Mouse (Mus musculus) lung, embryonic 16.5 days (tissue): ENCODE results near the gene Lage3. TPM values are rescaled to one million over a fixed set of nuclear protein-coding genes. Genes with fewer than 3 reads are reported as not detected.

Experiments
- ATAC-seq: fragments of 200-750 bp; cut with Nextera tagmentation; 2 replicates; pipeline ENCODE4 v1.8.0; 2017; ENCODE audit warnings: low read depth, mild to moderate bottlenecking, moderate library complexity
- H3K27ac ChIP-seq: fragments of 300-500 bp; sonication (generic); 2 replicates; pipeline ENCODE4 v1.5.1; 2014; ENCODE audit warnings: mild to moderate bottlenecking, control low read depth, low read length
- H3K27me3 ChIP-seq: fragments of 300-500 bp; sonication (generic); 2 replicates; pipeline ENCODE4 v1.6.1; 2014; ENCODE audit warnings: low read depth, low read length, mixed read lengths; ENCODE audit not compliant: control insufficient read depth, insufficient read depth
- H3K36me3 ChIP-seq: fragments of 300-500 bp; sonication (generic); 2 replicates; pipeline ENCODE4 v1.6.1; 2014; ENCODE audit warnings: low read length; ENCODE audit not compliant: control insufficient read depth, insufficient read depth
- H3K4me1 ChIP-seq: fragments of 300-500 bp; sonication (generic); replicated peaks from 2 replicates; pipeline ENCODE4 v1.6.1; 2014; ENCODE audit warnings: low read length, mixed read lengths; ENCODE audit not compliant: control insufficient read depth, insufficient read depth
- H3K4me2 ChIP-seq: fragments of 300-500 bp; sonication (generic); 2 replicates; pipeline ENCODE4 v1.6.1; 2014; ENCODE audit warnings: low read depth, low read length, control low read depth
- H3K4me3 ChIP-seq: fragments of 300-500 bp; sonication (generic); 2 replicates; pipeline ENCODE4 v1.5.1; 2014; ENCODE audit warnings: mild to moderate bottlenecking, low read length, control low read depth
- H3K9ac ChIP-seq: fragments of 300-500 bp; sonication (generic); 2 replicates; pipeline ENCODE4 v1.6.1; 2014; ENCODE audit warnings: low read length, control low read depth
- H3K9me3 ChIP-seq: fragments of 300-500 bp; sonication (generic); 2 replicates; pipeline ENCODE4 v1.6.1; 2016; ENCODE audit warnings: low read length; ENCODE audit not compliant: control insufficient read depth
- WGBS: fragments of 180-500 bp; shearing (Covaris S2); extraction: QIAGEN DNeasy Blood & Tissue Kit; methylation state at CpG from one replicate; pipeline ENCODE4 v1.1.7; 2014; 5-methylcytosine and 5-hydroxymethylcytosine counted together
- polyA plus RNA-seq: library from polyadenylated mRNA; unstranded; fragments of >200 nt; fragmentation: Nextera tagmentation; extraction: Ambion mirVana; gene quantifications from 2 replicates; pipeline ENCODE4 v1.2.1, GENCODE M21; 2015

The Lage3 gene
- polyA plus RNA-seq: 109 and 117 TPM in 2 replicates

GRCm38 (mm10) chrX:74353467-74353770, at the start of gene Lage3:
Gene Lage3, minus strand, starts transcription at chrX:74353618.
- peak within 1 kb of the TSS; percentile 36; the same call in 1 of the 2 replicates for H3K27ac ChIP-seq
- peak within 1 kb of the TSS; percentile 67 for H3K4me2 ChIP-seq
- WGBS: 2% methylated on average over 8 of the region's 22 CpGs
- H3K9me3 ChIP-seq: no peaks in the 10 kb centered on the region
- no peaks in the 10 kb centered on the region for H3K27me3 ChIP-seq
- H3K4me3 ChIP-seq: peak within 1 kb of the TSS; percentile 57
- H3K36me3 ChIP-seq: no peaks in the 10 kb centered on the region
- peak within 1 kb of the TSS; percentile 71 for H3K9ac ChIP-seq
- no peaks in the 10 kb centered on the region for H3K4me1 ChIP-seq
- ATAC-seq: peak; percentile 94

GRCm38 (mm10) chrX:74400136-74400535, 46.7 kb upstream of the Lage3 start:
- WGBS: 78% methylated on average over 3 of the region's 3 CpGs
- H3K9me3 ChIP-seq: no peaks in the 10 kb centered on the region
- no peaks in the 10 kb centered on the region for H3K36me3 ChIP-seq

GRCm38 (mm10) chrX:74392535-74393443, 39.4 kb upstream of the Lage3 start, which contains the start of the genes Fam3a and Ikbkg:
Gene Fam3a, minus strand, starts transcription at chrX:74393272.
Gene Ikbkg, plus strand, starts transcription at chrX:74393290.
- H3K36me3 ChIP-seq: no peaks in the 10 kb centered on the region
- H3K27me3 ChIP-seq: no peaks in the 10 kb centered on the region
- peak within 1 kb of the TSS; percentile 61 for H3K4me3 ChIP-seq
- H3K9ac ChIP-seq: peak within 1 kb of the TSS; percentile 83
- peak; percentile 100 for ATAC-seq
- H3K4me1 ChIP-seq: no peaks in the 10 kb centered on the region; the same call in 1 of the 2 replicates
- 19% methylated on average over 30 of the region's 30 CpGs for WGBS
- H3K9me3 ChIP-seq: no peaks in the 10 kb centered on the region
- peak within 1 kb of the TSS; percentile 67 for H3K4me2 ChIP-seq
- H3K27ac ChIP-seq: peak within 1 kb of the TSS; percentile 86

More at GRCm38 (mm10) chrX:74400136-74400535, 46.7 kb upstream of the Lage3 start:
- no peak overlapping the region for H3K27ac ChIP-seq
- no peak overlapping the region for H3K4me2 ChIP-seq
- H3K27me3 ChIP-seq: no peaks in the 10 kb centered on the region
- ATAC-seq: no peak
- H3K9ac ChIP-seq: no peak overlapping the region
- H3K4me1 ChIP-seq: no peaks in the 10 kb centered on the region
- no peak overlapping the region for H3K4me3 ChIP-seq

DNA sequence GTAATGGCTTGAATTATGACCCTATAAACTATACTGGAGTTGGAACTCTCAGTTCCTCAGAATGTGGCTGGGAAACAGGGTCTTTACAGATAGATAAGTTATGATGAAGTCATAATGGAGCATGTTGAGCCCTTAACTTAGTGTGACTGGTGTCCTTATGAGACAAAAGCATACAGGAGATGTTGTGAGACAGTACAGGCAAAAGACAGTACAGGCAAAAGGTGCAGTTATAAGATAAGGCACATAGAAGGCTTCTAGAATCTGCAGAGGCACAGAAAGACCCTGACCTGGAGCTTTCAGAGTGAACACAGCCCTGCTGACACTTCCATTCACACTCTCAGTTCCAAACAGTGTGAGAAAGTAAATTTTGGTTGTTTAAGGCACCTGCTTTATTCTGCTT, 34.7 kb upstream of the Lage3 start:
- H3K9ac ChIP-seq: no peak overlapping the region
- no peak overlapping the region for H3K4me3 ChIP-seq
- H3K36me3 ChIP-seq: no peaks in the 10 kb centered on the region; the same call in 1 of the 2 replicates
- no peaks in the 10 kb centered on the region for H3K27me3 ChIP-seq
- no peak for ATAC-seq
- H3K9me3 ChIP-seq: no peaks in the 10 kb centered on the region
- no peaks in the 10 kb centered on the region; the same call in 1 of the 2 replicates for H3K4me1 ChIP-seq
- H3K27ac ChIP-seq: no peak overlapping the region
- H3K4me2 ChIP-seq: no peak overlapping the region

DNA sequence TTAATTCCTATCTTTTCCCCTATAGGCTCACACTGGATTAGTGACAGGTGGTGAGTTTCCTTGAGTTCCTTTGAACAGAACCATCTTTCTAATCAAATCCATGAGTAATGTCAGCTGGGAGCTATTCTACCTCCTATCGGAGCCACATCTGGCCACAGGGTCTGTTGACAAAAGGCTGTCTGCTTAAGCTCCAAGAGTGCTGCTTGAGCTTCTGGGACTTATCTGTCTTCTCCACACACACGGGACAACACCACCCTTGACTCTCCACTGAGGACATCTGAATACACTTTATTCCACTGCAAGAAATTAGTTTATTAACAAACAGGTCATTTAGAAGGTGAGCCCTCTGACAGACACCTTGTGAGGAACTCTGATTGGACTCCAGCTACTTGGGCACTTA, 31.0 kb upstream of the Lage3 start:
- H3K27ac ChIP-seq: no peak overlapping the region
- H3K4me2 ChIP-seq: no peak overlapping the region
- no peak overlapping the region for H3K4me3 ChIP-seq
- H3K4me1 ChIP-seq: no peaks in the 10 kb centered on the region
- H3K9ac ChIP-seq: no peak overlapping the region
- 78% methylated on average over 2 of the region's 2 CpGs for WGBS
- ATAC-seq: no peak
- no peaks in the 10 kb centered on the region for H3K9me3 ChIP-seq
- no peaks in the 10 kb centered on the region; the same call in 1 of the 2 replicates for H3K36me3 ChIP-seq
- H3K27me3 ChIP-seq: no peaks in the 10 kb centered on the region

DNA sequence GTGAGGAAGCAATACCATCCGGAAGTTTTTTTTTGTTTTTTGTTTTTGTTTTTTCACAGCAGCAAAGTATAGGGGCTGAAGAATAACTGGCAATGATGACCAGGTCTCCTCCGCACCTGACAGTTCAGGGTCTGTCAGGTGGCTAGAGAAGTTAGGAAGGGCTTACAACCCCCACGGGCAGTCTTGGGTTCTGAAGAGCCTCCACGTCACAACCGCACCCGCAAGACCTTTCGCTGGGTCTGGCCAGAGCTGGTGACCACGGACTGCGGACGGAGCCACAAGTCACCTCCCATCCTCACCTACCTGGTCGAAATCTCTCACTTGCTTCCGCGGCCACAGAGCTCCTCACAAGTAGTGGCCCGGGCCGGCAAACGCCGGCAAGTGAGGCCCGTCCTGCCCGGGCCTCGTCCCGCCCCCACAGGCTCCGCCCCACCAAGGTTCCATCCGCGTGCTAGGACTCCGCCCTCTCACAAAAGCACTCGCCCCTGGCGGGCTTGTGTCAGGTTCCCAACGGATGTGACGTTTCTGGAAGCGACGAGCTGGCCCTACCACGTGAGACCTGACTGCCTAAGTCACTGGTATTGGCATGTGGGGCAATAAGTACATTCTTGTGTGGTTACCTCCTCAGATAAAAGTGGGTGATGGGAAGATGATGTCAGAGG, 19.6 kb upstream of the Lage3 start, which contains the start of the genes Ubl4a and Slc10a3:
Gene Ubl4a, minus strand, starts transcription at position 331 of the 662 bp plus-strand sequence.
Gene Slc10a3, minus strand, starts transcription at position 462 of the 662 bp plus-strand sequence.
- H3K4me2 ChIP-seq: peak within 1 kb of the TSS; percentile 68
- peak within 1 kb of the TSS; percentile 68 for H3K9ac ChIP-seq
- no peaks in the 10 kb centered on the region for H3K9me3 ChIP-seq
- no peaks in the 10 kb centered on the region for H3K27me3 ChIP-seq
- peaks cover 4% of the 10 kb centered on the region; the same call in 1 of the 2 replicates for H3K4me1 ChIP-seq
- peak within 1 kb of the TSS; percentile 58 for H3K4me3 ChIP-seq
- whole genome bisulfite sequencing: 19% methylated on average over 32 of the region's 32 CpGs
- peak; percentile 92 for ATAC-seq
- no peaks in the 10 kb centered on the region for H3K36me3 ChIP-seq
- no peak within 1 kb of the TSS for H3K27ac ChIP-seq

- peak overlapping the region; percentile 84 for H3K9ac ChIP-seq
- ATAC-seq: peak; percentile 90
- WGBS: 17% methylated on average over 33 of the region's 49 CpGs
- H3K27ac ChIP-seq: peak overlapping the region; percentile 73
- H3K4me3 ChIP-seq: peak overlapping the region; percentile 65
- peak overlapping the region; percentile 63 for H3K4me2 ChIP-seq
- H3K9me3 ChIP-seq: no peaks in the 10 kb centered on the region
- peaks cover 11% of the 10 kb centered on the region for H3K4me1 ChIP-seq
- peaks cover 3% of the 10 kb centered on the region; the same call in 1 of the 2 replicates for H3K36me3 ChIP-seq
- H3K27me3 ChIP-seq: no peaks in the 10 kb centered on the region
These were observed 14.9 kb upstream of the Lage3 start for GRCm38 (mm10) chrX:74368209-74368909.

GRCm38 (mm10) chrX:74367512-74367911, 14.1 kb upstream of the Lage3 start:
- 48% methylated on average over 10 of the region's 10 CpGs for WGBS
- H3K27ac ChIP-seq: no peak overlapping the region
- no peaks in the 10 kb centered on the region for H3K27me3 ChIP-seq
- H3K4me2 ChIP-seq: peak overlapping the region; percentile 63
- no peaks in the 10 kb centered on the region for H3K9me3 ChIP-seq
- no peak for ATAC-seq
- H3K4me1 ChIP-seq: peaks cover 11% of the 10 kb centered on the region
- peaks cover 3% of the 10 kb centered on the region; the same call in 1 of the 2 replicates for H3K36me3 ChIP-seq
- peak overlapping the region; percentile 65 for H3K4me3 ChIP-seq
- H3K9ac ChIP-seq: peak overlapping the region; percentile 84
